Mouse (Mus musculus): ENCODE results near the gene Ttyh2.

DNA sequence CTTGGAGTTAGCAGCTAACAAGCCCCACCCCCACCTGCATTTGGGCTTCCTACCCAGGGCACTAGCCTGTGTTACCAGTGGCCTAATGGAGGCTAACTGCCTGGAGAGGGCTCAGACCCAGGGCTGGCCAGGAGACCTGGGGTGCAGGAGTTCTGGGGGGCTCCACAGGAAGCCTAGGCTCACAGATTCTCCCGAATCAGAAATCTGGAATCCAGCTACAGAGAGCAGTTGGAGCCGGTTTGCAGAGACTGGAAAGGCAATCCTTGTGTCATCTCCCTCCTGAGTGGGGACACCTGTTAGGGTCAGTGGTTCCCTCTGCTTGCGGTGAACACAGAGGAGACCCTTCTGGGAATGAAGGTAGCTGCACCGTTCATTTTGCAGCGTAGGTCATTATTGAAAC lies 5.8 kb downstream of the Ttyh2 start:
- TF ChIP-seq FLI1 (IDR thresholded peaks at IDR 0.05; ENCODE audit: low read length), result no peak
- TF ChIP-seq GATA1 (IDR thresholded peaks at IDR 0.05; ENCODE audit: borderline replicate concordance, low read length), result no peak

Data from megakaryocyte, embryonic 14.5 days (primary cell).